Mouse (Mus musculus): Measurements from ENCODE around the gene Snhg11.

DNA sequence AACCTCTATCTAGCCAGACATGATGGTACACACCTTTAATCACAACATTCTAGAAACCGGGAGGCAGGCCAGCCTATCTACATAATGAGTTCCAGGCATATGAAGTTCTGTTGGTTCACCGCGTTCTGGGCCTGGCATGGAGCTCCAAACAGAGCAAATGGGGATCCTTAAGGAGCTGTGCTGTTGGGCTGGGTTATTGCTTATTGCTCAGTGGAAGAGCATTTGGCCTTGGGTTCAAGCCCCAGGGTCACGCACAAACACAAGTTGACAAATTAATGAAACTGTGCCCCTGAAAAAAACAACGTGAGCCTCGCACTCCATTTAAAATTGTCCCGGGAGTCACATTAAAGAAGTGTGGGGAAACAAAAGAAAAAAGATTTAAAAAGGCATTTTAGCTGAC, 14.0 kb downstream of the Snhg11 start:
- TF ChIP-seq GATA1 (IDR thresholded peaks at IDR 0.05; ENCODE audit: low read length) (no peak), TAL1 (IDR thresholded peaks at IDR 0.05; ENCODE audit: low read length) (no peak)
